Mouse (Mus musculus): ENCODE data around the gene Arntl. TPM values are rescaled to one million over a fixed set of nuclear protein-coding genes. Genes with fewer than 3 reads are reported as not detected.

Gene Arntl
- polyA plus RNA-seq, 1 experiment: 0.01 TPM

DNA sequence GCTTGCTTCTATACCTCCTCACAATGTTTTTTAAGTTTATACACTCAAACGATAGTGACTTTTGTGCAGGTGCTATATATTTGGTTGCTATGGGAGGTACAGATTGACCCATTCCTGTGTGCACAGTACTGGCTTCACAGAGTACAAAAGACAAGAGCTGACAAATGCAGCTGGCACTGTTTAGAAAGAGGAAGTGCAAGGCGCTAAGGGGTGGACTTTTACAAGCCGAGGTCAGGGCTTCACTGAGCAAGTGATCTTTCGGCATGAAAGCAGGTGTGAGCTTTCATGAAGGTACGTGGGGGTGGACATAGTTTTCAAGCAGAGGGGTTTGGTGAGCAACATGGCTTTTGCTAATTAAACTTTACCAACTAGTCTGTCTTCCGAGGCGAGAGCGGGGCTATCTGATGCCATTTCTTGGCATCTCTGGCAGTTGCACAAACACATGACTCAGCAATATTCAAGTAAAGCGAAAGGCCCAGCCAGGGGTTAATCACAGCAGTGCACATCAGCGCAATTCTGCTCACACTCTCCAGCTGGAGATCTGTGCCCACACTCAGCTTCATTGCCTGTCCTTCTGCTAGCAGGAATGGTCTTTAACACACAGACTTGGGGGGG, 10.0 kb upstream of the Arntl start:
- Histone ChIP-seq H3K4me1 (ENCODE audit: control insufficient read depth) (peaks cover 6% of the 10 kb centered on the region), H3K9me3 (ENCODE audit: control insufficient read depth, low read length) (no peaks in the 10 kb centered on the region), H3K4me3 (replicated peaks) (no peak overlapping the region), H3K27me3 (ENCODE audit: control insufficient read depth) (peaks cover 5% of the 10 kb centered on the region), H3K36me3 (ENCODE audit: control insufficient read depth) (no peaks in the 10 kb centered on the region)
- TF ChIP-seq GATA1 (IDR thresholded peaks at IDR 0.05; ENCODE audit: low read length): no peak
- TF ChIP-seq TAL1 (IDR thresholded peaks at IDR 0.05; ENCODE audit: low read length): no peak

DNA sequence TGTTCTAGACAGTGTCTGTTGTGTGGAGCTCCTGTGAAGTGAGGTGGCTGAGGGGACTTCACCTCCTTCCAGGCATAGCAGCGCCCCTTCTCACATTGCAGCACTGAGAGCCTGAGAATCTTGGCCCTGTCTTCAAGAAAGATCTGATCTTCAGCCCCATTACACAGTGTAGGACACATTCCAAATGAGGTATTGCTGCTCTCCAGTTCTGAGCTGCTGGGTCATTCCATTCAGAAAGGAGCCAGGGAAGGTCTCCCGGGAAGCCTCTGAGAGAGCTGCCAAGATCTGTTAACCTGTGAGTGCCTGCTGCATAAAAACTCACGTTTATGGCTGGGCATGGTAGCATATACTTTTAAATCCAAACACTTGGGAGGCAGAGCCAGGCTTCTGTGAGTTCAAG, 5.7 kb upstream of the Arntl start:
- Histone ChIP-seq H3K4me1 (ENCODE audit: control insufficient read depth) (peaks cover 6% of the 10 kb centered on the region), H3K9me3 (ENCODE audit: control insufficient read depth, low read length) (no peaks in the 10 kb centered on the region), H3K27me3 (ENCODE audit: control insufficient read depth) (peaks cover 30% of the 10 kb centered on the region), H3K36me3 (ENCODE audit: control insufficient read depth) (no peaks in the 10 kb centered on the region), H3K4me3 (replicated peaks) (no peak overlapping the region)
- TF ChIP-seq TAL1 (IDR thresholded peaks at IDR 0.05; ENCODE audit: low read length) (no peak), GATA1 (IDR thresholded peaks at IDR 0.05; ENCODE audit: low read length) (no peak)

DNA sequence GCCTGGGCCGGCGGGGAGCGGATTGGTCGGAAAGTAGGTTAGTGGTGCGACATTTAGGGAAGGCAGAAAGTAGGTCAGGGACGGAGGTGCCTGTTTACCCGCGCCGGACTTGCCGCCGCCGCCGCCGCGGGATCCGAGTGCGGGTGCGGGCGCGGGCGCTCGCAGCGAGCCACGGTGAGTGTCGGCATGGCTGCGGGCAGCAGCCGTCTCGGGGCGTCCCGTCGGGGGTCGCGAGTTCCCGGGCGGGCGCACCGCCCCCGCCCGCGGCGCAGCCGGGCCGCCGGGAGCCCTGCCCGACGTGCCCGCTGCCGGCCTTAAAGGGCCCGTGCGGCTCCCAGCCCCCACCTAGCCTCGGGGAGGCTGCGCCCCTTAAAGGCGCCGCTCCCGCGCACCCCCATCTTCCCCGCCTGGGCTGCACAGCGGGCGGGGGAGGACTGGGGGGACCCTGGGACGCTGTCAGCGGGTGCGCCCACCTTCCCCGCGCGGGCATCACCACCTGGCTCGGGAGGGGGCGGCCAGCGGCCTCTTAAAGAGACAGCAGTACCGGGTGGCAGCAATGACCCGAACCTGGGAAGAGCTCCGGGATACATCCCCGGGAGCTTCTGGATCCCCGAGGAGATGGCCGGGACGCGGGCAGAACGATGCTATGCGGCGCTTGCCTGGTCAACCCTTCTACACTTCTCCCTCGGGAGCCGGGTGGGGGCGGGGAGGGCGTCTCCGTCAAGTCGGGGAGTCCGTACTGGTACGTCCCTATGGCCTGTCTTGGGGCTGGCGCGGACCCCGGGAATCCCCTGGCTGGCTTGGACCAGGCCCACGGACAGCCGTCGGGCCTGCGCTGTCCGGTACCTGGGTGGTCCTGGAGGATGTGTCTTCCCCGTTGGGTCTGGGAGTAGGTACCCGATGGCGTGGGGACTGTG, 464 bp downstream of the Arntl start:
- H3K4me1 ChIP-seq (ENCODE audit: control insufficient read depth): peaks cover 14% of the 10 kb centered on the region
- H3K36me3 ChIP-seq (ENCODE audit: control insufficient read depth): no peaks in the 10 kb centered on the region
- peaks cover 73% of the 10 kb centered on the region for H3K27me3 ChIP-seq (ENCODE audit: control insufficient read depth)
- peak overlapping the region; percentile 62 for H3K4me3 ChIP-seq (replicated peaks)
- peaks cover 10% of the 10 kb centered on the region; the same call in 1 of the 2 replicates for H3K9me3 ChIP-seq (ENCODE audit: control insufficient read depth, low read length)
- no peak for TF ChIP-seq TAL1 (IDR thresholded peaks at IDR 0.05; ENCODE audit: low read length)
- no peak for TF ChIP-seq GATA1 (IDR thresholded peaks at IDR 0.05; ENCODE audit: low read length)

DNA sequence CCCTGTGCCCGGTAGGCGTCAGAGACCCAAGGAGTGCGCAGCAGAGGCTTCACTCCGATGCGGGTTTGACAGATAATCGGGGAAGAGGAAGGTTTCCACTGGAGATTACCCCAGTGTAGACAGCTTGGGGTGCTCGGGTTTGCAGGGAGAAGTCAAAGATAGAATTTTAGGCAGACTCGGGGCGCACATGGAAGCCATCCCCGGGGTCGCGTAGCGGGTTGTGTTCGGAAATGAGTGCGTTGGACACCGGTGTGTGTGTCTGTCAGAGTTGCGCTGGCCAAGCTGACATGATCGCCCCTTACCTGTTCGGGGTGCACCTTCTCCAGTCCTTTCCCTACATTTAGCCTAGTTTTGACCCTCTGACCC, 1.1 kb downstream of the Arntl start:
- Histone ChIP-seq H3K27me3 (ENCODE audit: control insufficient read depth) (peaks cover 72% of the 10 kb centered on the region), H3K36me3 (ENCODE audit: control insufficient read depth) (no peaks in the 10 kb centered on the region), H3K4me3 (replicated peaks) (peak overlapping the region; percentile 62), H3K4me1 (ENCODE audit: control insufficient read depth) (peaks cover 14% of the 10 kb centered on the region), H3K9me3 (ENCODE audit: control insufficient read depth, low read length) (peaks cover 10% of the 10 kb centered on the region; the same call in 1 of the 2 replicates)
- TF ChIP-seq GATA1 (IDR thresholded peaks at IDR 0.05; ENCODE audit: low read length): no peak
- TF ChIP-seq TAL1 (IDR thresholded peaks at IDR 0.05; ENCODE audit: low read length): no peak

DNA sequence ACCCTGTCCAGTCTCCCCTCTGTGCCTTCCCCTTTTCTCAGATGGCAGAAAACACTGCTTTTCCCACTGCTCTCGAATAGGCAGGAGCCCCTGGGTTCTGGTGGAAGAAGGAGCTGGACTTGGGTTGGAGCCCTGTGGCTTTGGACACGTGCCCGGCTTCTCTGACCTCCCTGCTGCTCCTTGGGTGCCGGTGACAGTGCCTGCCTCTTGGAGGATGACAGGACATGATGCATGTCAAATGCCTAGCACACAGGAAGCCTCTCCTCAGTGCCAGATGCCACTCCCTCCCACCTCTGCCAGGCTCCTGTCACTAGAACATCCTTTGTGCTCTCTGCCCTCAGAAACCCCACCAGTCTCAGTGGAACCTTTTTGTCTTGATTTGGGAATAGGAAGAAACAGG, 3.2 kb downstream of the Arntl start:
- peaks cover 14% of the 10 kb centered on the region for H3K4me1 ChIP-seq (ENCODE audit: control insufficient read depth)
- no peaks in the 10 kb centered on the region for H3K36me3 ChIP-seq (ENCODE audit: control insufficient read depth)
- no peak overlapping the region for H3K4me3 ChIP-seq (replicated peaks)
- TF ChIP-seq GATA1 (IDR thresholded peaks at IDR 0.05; ENCODE audit: low read length): no peak
- H3K9me3 ChIP-seq (ENCODE audit: control insufficient read depth, low read length): peaks cover 10% of the 10 kb centered on the region; the same call in 1 of the 2 replicates
- peaks cover 65% of the 10 kb centered on the region for H3K27me3 ChIP-seq (ENCODE audit: control insufficient read depth)

DNA sequence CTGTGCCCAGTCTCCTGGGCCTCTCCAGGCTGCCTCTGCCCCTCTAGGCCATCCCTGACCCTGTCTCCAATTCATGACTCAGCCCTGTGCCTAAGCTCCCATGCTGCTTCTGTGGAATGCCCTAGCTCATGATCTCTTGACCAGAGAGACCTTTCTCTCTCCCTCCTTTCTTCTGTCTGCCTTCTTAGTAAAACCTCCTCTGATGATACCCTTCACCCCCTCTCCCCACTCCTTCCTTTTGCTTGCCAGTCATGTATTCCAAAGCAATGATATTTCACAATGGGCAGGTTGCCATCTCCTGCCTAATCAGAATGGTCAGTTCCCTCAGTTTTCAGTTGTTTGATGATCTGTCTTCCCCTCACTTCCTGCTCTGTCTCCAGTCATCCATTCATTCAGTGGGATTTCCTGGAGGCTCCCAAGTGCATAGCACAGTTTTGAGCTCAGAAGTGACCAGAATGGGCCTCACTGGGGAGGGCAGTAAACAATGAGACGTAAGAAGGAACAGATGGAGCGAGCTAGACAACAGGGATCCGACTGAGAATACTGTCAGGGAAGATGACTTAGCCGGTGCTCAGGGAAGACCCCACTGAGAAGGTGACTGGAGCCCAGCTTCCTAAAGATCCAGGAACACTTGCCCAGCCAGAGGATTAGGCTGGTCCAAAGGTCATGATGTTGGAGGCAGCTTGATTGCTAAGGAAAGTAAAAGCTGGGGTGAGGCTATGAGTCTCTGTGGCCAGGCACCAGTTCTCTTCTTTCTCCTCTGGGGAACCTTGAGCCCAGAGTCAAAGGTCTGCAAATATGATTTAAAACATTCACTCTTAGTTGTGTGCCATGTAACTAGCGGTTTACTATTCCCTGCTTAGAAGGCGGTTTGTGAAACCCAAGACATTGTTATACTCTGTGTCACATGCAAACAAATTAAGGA, 7.2 kb downstream of the Arntl start:
- H3K36me3 ChIP-seq (ENCODE audit: control insufficient read depth): no peaks in the 10 kb centered on the region
- H3K4me1 ChIP-seq (ENCODE audit: control insufficient read depth): no peaks in the 10 kb centered on the region
- no peaks in the 10 kb centered on the region for H3K9me3 ChIP-seq (ENCODE audit: control insufficient read depth, low read length)
- TF ChIP-seq TAL1 (IDR thresholded peaks at IDR 0.05; ENCODE audit: low read length): no peak
- TF ChIP-seq GATA1 (IDR thresholded peaks at IDR 0.05; ENCODE audit: low read length): no peak
- peaks cover 24% of the 10 kb centered on the region for H3K27me3 ChIP-seq (ENCODE audit: control insufficient read depth)
- no peak overlapping the region for H3K4me3 ChIP-seq (replicated peaks)

DNA sequence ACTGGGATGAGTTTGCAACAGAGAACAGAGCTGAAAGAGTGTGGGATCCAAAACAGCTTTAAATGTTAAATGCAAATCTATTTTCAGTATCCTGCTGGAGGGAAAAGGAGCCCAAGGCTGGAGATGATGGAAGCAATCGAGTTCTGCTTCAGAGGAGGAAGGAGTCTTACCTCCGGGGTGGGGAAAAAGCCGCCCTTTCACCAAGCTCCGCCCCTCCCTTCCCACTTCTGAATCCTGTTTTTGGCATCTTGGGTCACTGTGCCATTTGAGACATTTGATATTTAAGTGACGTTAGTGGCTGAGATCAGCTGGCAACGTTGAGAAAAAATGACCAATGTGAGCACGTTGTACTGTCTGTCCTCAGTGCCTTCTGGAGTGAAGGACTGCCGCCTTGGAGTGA, 8.9 kb downstream of the Arntl start:
- Histone ChIP-seq H3K4me1 (ENCODE audit: control insufficient read depth) (no peaks in the 10 kb centered on the region), H3K4me3 (replicated peaks) (no peak overlapping the region), H3K36me3 (ENCODE audit: control insufficient read depth) (no peaks in the 10 kb centered on the region), H3K27me3 (ENCODE audit: control insufficient read depth) (peaks cover 9% of the 10 kb centered on the region), H3K9me3 (ENCODE audit: control insufficient read depth, low read length) (no peaks in the 10 kb centered on the region)
- TF ChIP-seq GATA1 (IDR thresholded peaks at IDR 0.05; ENCODE audit: low read length): no peak
- no peak for TF ChIP-seq TAL1 (IDR thresholded peaks at IDR 0.05; ENCODE audit: low read length)

DNA sequence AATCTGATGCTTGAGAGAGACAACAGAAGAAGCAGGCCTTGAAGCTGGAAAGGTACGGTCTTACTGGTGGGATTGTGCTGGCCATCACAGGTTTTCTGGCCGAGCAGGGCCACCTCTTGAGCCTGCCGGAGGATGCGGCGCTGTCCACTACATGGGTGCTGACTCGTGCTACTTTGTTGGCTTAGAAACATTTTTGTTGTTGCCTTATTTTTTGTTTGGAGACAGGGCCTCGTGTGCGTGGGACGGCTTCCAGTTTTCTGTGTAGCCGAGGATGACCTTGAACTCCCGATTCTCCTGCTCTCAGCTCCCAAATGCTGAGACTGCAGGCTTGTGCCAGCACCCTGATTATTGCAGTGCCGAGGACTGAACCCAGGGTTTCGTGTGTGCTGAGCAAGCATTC, 12.2 kb downstream of the Arntl start:
- Histone ChIP-seq H3K36me3 (ENCODE audit: control insufficient read depth) (no peaks in the 10 kb centered on the region), H3K27me3 (ENCODE audit: control insufficient read depth) (no peaks in the 10 kb centered on the region), H3K4me1 (ENCODE audit: control insufficient read depth) (no peaks in the 10 kb centered on the region), H3K9me3 (ENCODE audit: control insufficient read depth, low read length) (no peaks in the 10 kb centered on the region), H3K4me3 (replicated peaks) (no peak overlapping the region)
- TF ChIP-seq GATA1 (IDR thresholded peaks at IDR 0.05; ENCODE audit: low read length): no peak
- no peak for TF ChIP-seq TAL1 (IDR thresholded peaks at IDR 0.05; ENCODE audit: low read length)
